Mouse (Mus musculus) urinary bladder, postnatal 10 days (tissue): ENCODE results near the gene Cfap73.

Source experiments
- DNase-seq: peaks from one replicate; pipeline ENCODE4 v3.0.0; 2022; ENCODE audit warnings: low spot score

Cfap73 gene

GRCm38 (mm10) chr5:120586741-120587615 lies 47.1 kb downstream of the Cfap73 start:
- no peak for DNase-seq

GRCm38 (mm10) chr5:120584968-120585367 lies 49.1 kb downstream of the Cfap73 start:
- no peak for DNase-seq

GRCm38 (mm10) chr5:120583511-120583910 lies 50.5 kb downstream of the Cfap73 start:
- no peak for DNase-seq

GRCm38 (mm10) chr5:120582002-120582401 lies 52.0 kb downstream of the Cfap73 start:
- no peak for DNase-seq

- DNase-seq = no peak
Measured at GRCm38 (mm10) chr5:120579898-120580626, 54.0 kb downstream of the Cfap73 start.

GRCm38 (mm10) chr5:120579211-120579897 lies 54.7 kb downstream of the Cfap73 start:
- DNase-seq = peak; percentile 55

- no peak for DNase-seq
Measured at GRCm38 (mm10) chr5:120578504-120579081, 55.4 kb downstream of the Cfap73 start.
